Mouse (Mus musculus): ENCODE data around the gene Wdr1. TPM values are rescaled to one million over a fixed set of nuclear protein-coding genes. Genes with fewer than 3 reads are reported as not detected.

The Wdr1 gene
- total and polyA plus RNA-seq, 2 experiments from 2014 or later = 174 to 245 TPM

DNA sequence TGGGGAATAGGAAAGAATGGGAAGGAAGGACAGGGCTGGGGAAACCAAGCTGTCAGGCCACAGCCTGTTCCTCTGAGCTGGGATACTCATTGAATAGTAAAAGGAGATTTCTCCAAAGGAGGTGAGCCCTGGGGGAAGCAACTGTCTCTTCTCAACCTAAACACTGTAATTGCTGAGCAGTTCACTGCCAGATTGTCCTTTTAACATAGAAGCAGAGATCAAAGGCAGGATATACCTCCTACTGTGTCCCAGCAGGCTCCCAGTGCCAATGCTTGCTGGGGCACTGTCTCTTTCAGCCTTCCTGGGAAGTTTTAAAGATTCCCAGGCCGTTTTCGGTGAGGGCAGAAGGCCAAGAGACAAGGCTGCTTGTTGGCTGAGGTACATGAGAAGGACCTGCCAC, 50.0 kb downstream of the Wdr1 start:
- no peak for ATAC-seq
- no peak for DNase-seq (ENCODE audit: low spot score)
- no peaks in the 10 kb centered on the region for H3K9me3 ChIP-seq (ENCODE audit: low read length)
- no peaks in the 10 kb centered on the region; the same call in 1 of the 2 replicates for H3K4me1 ChIP-seq (ENCODE audit: insufficient read depth, low read length)
- H3K4me3 ChIP-seq (ENCODE audit: low read length) = no peak overlapping the region
- H3K36me3 ChIP-seq (ENCODE audit: insufficient read depth, low read length) = no peaks in the 10 kb centered on the region
- no peak for TF ChIP-seq CTCF (IDR thresholded peaks at IDR 0.05; ENCODE audit: low read depth)
- no peak overlapping the region for H3K27ac ChIP-seq
- H3K4me2 ChIP-seq (ENCODE audit: low read depth, low read length) = no peak overlapping the region
- WGBS = 14% methylated on average over 2 of the region's 2 CpGs
- H3K9ac ChIP-seq (replicated peaks; ENCODE audit: low read length) = no peak overlapping the region
- H3K27me3 ChIP-seq (ENCODE audit: insufficient read depth, low read length) = no peaks in the 10 kb centered on the region

DNA sequence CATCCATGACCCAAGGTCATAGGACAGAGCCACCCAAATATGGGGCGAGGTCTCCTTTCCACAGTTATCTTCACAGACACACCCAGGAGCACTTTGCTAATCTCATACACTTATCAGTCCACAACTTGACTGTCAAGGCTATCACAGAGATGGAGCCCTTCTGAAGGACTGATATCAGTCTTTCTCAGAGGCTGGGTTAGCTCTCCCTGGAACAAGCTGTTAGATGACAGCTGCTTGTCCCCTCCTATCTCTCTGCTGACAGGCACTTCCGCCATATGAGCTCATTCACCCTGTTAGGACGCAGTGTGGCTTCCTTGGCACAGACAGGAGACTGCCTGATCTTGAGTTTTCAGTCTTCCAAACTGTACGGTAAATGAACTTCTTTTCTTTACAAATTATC, 53.5 kb downstream of the Wdr1 start:
- 79% methylated on average over 4 of the region's 4 CpGs for WGBS
- ATAC-seq = no peak

DNA sequence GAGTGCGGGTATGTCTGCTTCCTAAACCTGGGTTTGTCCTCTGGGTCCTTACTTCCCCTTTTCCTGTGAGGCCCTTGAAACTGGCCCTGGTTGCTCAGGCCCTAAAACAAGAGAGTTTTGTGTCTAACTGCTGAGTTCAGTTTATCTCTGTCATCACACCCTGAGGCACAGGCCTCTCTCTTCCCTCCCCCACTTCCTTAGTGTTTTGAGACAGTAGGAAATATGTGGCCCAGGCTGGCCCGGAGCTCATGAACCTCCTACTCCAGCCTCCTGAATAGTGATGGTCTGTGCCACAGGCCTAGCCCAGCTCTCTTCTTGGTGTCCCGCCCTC, 57.6 kb downstream of the Wdr1 start:
- ATAC-seq (no peak), DNase-seq (ENCODE audit: low spot score) (no peak)
- Histone ChIP-seq H3K4me2 (ENCODE audit: low read depth, low read length) (no peak overlapping the region), H3K27ac (no peak overlapping the region), H3K9ac (replicated peaks; ENCODE audit: low read length) (no peak overlapping the region), H3K36me3 (ENCODE audit: insufficient read depth, low read length) (no peaks in the 10 kb centered on the region), H3K27me3 (ENCODE audit: insufficient read depth, low read length) (no peaks in the 10 kb centered on the region), H3K4me1 (ENCODE audit: insufficient read depth, low read length) (no peaks in the 10 kb centered on the region), H3K4me3 (ENCODE audit: low read length) (no peak overlapping the region), H3K9me3 (ENCODE audit: low read length) (no peaks in the 10 kb centered on the region)
- no peak for TF ChIP-seq CTCF (IDR thresholded peaks at IDR 0.05; ENCODE audit: low read depth)
- WGBS = 90% methylated on average over 3 of the region's 3 CpGs

More for the DNA sequence above, 53.5 kb downstream of the Wdr1 start:
- DNase-seq (ENCODE audit: low spot score) = no peak
- no peak overlapping the region for H3K9ac ChIP-seq (replicated peaks; ENCODE audit: low read length)
- no peaks in the 10 kb centered on the region for H3K36me3 ChIP-seq (ENCODE audit: insufficient read depth, low read length)
- no peaks in the 10 kb centered on the region for H3K9me3 ChIP-seq (ENCODE audit: low read length)
- H3K4me2 ChIP-seq (ENCODE audit: low read depth, low read length) = no peak overlapping the region
- no peaks in the 10 kb centered on the region for H3K27me3 ChIP-seq (ENCODE audit: insufficient read depth, low read length)
- no peaks in the 10 kb centered on the region; the same call in 1 of the 2 replicates for H3K4me1 ChIP-seq (ENCODE audit: insufficient read depth, low read length)
- no peak overlapping the region for H3K4me3 ChIP-seq (ENCODE audit: low read length)
- no peak for TF ChIP-seq CTCF (IDR thresholded peaks at IDR 0.05; ENCODE audit: low read depth)
- H3K27ac ChIP-seq = no peak overlapping the region

DNA sequence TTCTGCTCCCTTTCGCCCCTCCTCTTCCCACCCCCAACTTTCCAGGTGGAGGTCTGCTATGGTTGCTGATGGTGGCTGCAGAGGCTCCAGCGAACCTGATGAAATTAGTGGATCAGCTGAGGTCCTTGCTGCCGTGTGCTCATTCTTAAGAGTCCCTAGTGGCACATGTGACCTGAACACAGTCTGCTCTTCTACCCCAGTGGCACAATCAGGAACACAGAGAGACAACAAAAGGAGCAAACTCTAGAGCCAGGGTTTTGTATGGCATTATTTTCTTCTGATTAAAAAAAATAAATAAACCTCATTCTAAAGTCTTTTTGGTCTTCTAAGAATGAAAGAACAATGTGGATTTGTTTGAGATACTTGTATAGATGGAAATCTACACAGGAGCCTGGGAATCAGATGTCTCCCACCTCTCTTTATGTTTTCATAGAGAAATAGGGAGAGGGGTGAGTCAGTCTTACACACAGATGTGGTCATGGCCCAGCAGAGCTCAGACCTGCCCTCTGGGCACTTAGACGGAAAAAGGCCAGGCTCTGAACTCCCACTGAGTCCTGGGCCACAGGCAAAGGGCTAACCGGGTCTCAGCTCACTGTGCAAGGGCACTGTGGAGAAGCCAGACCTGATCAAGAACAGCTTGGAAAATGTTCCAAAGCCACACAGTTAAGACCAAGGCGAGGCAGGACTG, 58.1 kb downstream of the Wdr1 start:
- no peaks in the 10 kb centered on the region for H3K9me3 ChIP-seq (ENCODE audit: low read length)
- H3K27me3 ChIP-seq (ENCODE audit: insufficient read depth, low read length) = no peaks in the 10 kb centered on the region
- WGBS = 59% methylated on average over 6 of the region's 6 CpGs
- no peak overlapping the region for H3K4me2 ChIP-seq (ENCODE audit: low read depth, low read length)
- no peak overlapping the region for H3K27ac ChIP-seq
- no peak for DNase-seq (ENCODE audit: low spot score)
- no peak for TF ChIP-seq CTCF (IDR thresholded peaks at IDR 0.05; ENCODE audit: low read depth)
- H3K4me3 ChIP-seq (ENCODE audit: low read length) = no peak overlapping the region
- no peak overlapping the region for H3K9ac ChIP-seq (replicated peaks; ENCODE audit: low read length)
- no peaks in the 10 kb centered on the region for H3K4me1 ChIP-seq (ENCODE audit: insufficient read depth, low read length)
- H3K36me3 ChIP-seq (ENCODE audit: insufficient read depth, low read length) = no peaks in the 10 kb centered on the region
- no peak for ATAC-seq

DNA sequence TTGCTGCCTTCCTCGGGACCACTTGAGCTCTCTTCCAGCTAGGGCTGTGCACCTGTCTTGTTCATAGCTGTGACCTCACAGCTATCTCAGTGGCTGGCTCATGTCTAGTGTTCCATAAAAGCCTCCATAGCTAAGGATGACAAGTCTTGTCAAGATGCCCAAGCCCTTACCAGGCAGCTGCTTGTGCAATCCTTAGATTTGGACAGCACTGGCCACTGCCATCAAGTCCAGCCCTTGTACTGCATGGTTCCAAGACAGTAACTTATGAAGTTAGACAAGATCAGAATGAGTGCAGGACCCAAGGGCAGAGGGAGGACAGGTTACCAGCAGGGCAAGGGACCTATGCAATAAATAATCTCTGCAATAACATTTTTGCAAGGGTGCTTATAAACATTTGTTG, 58.9 kb downstream of the Wdr1 start:
- no peaks in the 10 kb centered on the region for H3K9me3 ChIP-seq (ENCODE audit: low read length)
- H3K4me2 ChIP-seq (ENCODE audit: low read depth, low read length) = no peak overlapping the region
- DNase-seq (ENCODE audit: low spot score) (no peak), ATAC-seq (no peak)
- no peaks in the 10 kb centered on the region for H3K4me1 ChIP-seq (ENCODE audit: insufficient read depth, low read length)
- no peak overlapping the region for H3K9ac ChIP-seq (replicated peaks; ENCODE audit: low read length)
- no peak for TF ChIP-seq CTCF (IDR thresholded peaks at IDR 0.05; ENCODE audit: low read depth)
- H3K36me3 ChIP-seq (ENCODE audit: insufficient read depth, low read length) = no peaks in the 10 kb centered on the region
- H3K4me3 ChIP-seq (ENCODE audit: low read length) = no peak overlapping the region
- no peaks in the 10 kb centered on the region for H3K27me3 ChIP-seq (ENCODE audit: insufficient read depth, low read length)
- WGBS = 93% methylated on average over 1 of the region's 1 CpGs
- H3K27ac ChIP-seq = no peak overlapping the region

DNA sequence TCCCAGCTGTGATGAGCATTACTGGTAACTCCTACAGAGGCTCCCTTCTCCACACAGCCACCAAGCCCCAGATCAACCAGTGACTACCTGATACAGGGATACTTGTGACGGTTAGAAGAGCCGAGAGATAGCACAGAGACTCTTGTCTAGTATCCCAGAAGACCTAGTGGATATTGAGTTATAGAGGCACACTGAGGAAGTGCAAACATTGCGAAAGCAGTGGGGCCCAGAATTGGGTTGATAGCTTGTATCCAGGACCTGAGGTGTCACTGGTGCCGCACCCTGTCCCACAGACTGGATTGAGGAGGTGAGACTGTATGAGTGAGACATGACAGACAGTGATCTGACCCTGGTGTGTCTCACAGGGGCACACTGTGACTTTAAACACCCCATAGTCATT, 60.0 kb downstream of the Wdr1 start, which contains the start of gene Slc2a9:
Slc2a9 (minus strand) TSS at position 152 of the 400 bp plus-strand sequence.
- H3K4me1 ChIP-seq (ENCODE audit: insufficient read depth, low read length) = no peaks in the 10 kb centered on the region
- WGBS = 92% methylated on average over 4 of the region's 4 CpGs
- H3K27ac ChIP-seq = no peak within 1 kb of the TSS
- H3K9ac ChIP-seq (replicated peaks; ENCODE audit: low read length) = no peak within 1 kb of the TSS
- ATAC-seq (no peak), DNase-seq (ENCODE audit: low spot score) (no peak)
- no peaks in the 10 kb centered on the region for H3K36me3 ChIP-seq (ENCODE audit: insufficient read depth, low read length)
- no peaks in the 10 kb centered on the region for H3K9me3 ChIP-seq (ENCODE audit: low read length)
- no peak for TF ChIP-seq CTCF (IDR thresholded peaks at IDR 0.05; ENCODE audit: low read depth)
- no peaks in the 10 kb centered on the region for H3K27me3 ChIP-seq (ENCODE audit: insufficient read depth, low read length)
- H3K4me3 ChIP-seq (ENCODE audit: low read length) = no peak within 1 kb of the TSS
- H3K4me2 ChIP-seq (ENCODE audit: low read depth, low read length) = no peak within 1 kb of the TSS

DNA sequence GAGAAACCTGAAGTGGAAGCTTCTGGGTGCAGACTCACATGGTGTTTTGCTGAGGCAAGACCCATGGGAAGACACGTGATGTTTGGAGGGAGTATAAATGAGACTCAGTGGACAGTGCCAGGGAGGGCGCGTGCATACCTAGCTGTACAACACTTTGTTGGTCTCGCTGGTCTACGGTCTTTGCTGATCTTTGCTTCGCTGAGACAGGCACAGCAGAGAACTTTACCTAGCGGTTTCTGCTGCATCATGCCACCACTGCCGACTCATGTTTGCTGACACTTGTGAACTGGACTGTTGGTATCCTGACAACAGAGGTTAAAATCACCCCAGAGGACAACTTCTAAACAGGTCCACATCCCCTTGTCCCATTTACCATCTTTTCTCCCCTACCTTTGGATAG, 63.0 kb downstream of the Wdr1 start:
- Histone ChIP-seq H3K36me3 (ENCODE audit: insufficient read depth, low read length) (no peaks in the 10 kb centered on the region), H3K9ac (replicated peaks; ENCODE audit: low read length) (no peak overlapping the region), H3K4me2 (ENCODE audit: low read depth, low read length) (no peak overlapping the region), H3K9me3 (ENCODE audit: low read length) (no peaks in the 10 kb centered on the region), H3K27me3 (ENCODE audit: insufficient read depth, low read length) (no peaks in the 10 kb centered on the region), H3K4me3 (ENCODE audit: low read length) (no peak overlapping the region), H3K4me1 (ENCODE audit: insufficient read depth, low read length) (no peaks in the 10 kb centered on the region), H3K27ac (peak overlapping the region; percentile 60; the same call in 1 of the 2 replicates)
- DNase-seq (ENCODE audit: low spot score) (no peak), ATAC-seq (no peak)
- WGBS = 90% methylated on average over 8 of the region's 8 CpGs
- no peak for TF ChIP-seq CTCF (IDR thresholded peaks at IDR 0.05; ENCODE audit: low read depth)
